Mouse (Mus musculus): ENCODE results near the gene Cfl2. TPM values are rescaled to one million over a fixed set of nuclear protein-coding genes. Genes with fewer than 3 reads are reported as not detected.
A peak's percentile ranks its signal among the peaks of the same experiment; 100 is the strongest.
"Not testable (repeated sequence)": the region's sequence is repeated elsewhere in the genome, so short reads cannot be mapped to it uniquely, and the experiment has no call there.

The Cfl2 gene
- 74.3 and 101 TPM in 2 replicates for polyA plus RNA-seq (2012; rRNA removed)

DNA sequence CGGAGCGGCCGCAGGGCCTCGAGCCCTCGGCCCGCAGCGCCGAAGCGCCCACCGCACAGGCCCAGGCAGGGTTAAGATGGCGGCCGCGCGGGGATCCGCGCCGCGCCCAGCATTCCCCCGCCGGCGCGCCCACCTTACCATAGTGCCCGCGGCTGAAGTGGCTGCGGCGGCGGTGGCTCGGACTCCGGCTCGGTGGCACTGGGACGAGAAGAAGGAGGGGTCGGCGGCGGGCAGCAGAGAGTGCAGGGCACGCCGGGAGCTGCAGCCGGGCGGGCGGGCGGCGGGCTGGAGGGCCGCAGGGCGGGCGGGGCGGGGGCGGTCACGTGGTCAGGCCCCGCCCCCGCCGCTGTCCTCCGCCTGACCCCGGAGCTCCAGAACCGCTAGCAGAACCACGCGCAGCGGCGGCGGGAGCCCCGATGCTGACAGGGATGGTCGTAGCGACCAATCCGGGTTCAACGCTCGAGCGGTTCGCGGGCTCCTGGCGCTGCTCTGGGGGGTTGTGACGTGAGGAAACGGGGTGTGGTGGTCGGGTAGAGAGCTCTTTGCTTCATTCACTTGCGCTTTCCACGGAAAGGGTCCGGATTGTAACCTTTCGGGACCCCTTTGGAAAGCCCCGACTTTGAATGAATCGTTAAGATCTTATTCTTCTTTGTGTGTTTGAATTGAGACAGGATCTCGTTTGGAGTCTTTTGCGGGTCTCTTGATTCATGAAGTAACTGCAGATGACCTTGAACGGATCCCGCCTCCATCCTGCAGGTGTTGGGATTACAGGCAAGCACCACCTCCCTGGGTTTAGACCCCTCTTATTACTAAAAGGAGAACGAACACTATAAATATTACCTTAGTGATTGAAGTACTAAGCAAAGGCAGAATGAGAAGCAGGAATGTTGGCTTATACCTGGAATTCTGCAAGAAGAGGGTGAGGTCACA, at the start of gene Cfl2:
TSS of gene Cfl2 (minus strand) at position 272 of the 930 bp plus-strand sequence.
- peak; percentile 94 for DNase-seq (ENCODE audit: low read depth)
- peak; percentile 44; the same call in 1 of the 2 replicates for TF ChIP-seq CTCF (IDR thresholded peaks at IDR 0.05; ENCODE audit: borderline replicate concordance, extremely low read depth, insufficient read depth, insufficient read length)
- TF ChIP-seq POLR2A (IDR thresholded peaks at IDR 0.05; ENCODE audit: borderline replicate concordance, extremely low read depth, insufficient read depth, insufficient read length, poor library complexity, severe bottlenecking) = peak; percentile 47

- no peak for DNase-seq (ENCODE audit: low read depth)
- TF ChIP-seq POLR2A (IDR thresholded peaks at IDR 0.05; ENCODE audit: borderline replicate concordance, extremely low read depth, insufficient read depth, insufficient read length, poor library complexity, severe bottlenecking) (no peak), CTCF (IDR thresholded peaks at IDR 0.05; ENCODE audit: borderline replicate concordance, extremely low read depth, insufficient read depth, insufficient read length) (no peak)
Measured at GRCm38 (mm10) chr12:54910387-54910786, 47.7 kb upstream of the Cfl2 start.

GRCm38 (mm10) chr12:54892559-54892958, 29.9 kb upstream of the Cfl2 start:
- DNase-seq (ENCODE audit: low read depth) = not testable (repeated sequence)

DNA sequence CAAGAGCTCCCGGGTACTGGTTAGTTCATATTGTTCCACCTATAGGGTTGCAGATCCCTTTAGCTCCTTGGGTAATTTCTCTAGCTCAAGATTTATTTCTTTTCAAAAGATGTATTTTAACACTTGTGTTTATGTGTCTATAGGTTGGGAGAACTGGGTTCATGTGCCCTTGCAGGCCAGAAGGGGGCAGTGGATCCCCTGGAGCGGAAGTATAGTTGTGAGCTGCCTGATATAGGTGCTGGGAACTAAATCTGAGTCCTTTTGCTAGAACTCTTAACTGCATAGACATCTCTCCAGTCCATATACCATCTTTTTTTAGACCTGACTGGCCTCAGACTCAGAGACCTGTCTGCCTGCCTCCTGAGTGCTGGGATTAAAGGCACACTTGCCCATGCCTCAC, 27.7 kb upstream of the Cfl2 start:
- DNase-seq (ENCODE audit: low read depth) = no peak
- TF ChIP-seq POLR2A (IDR thresholded peaks at IDR 0.05; ENCODE audit: borderline replicate concordance, extremely low read depth, insufficient read depth, insufficient read length, poor library complexity, severe bottlenecking) (no peak), CTCF (IDR thresholded peaks at IDR 0.05; ENCODE audit: borderline replicate concordance, extremely low read depth, insufficient read depth, insufficient read length) (peak; percentile 3; the same call in 1 of the 2 replicates)

DNA sequence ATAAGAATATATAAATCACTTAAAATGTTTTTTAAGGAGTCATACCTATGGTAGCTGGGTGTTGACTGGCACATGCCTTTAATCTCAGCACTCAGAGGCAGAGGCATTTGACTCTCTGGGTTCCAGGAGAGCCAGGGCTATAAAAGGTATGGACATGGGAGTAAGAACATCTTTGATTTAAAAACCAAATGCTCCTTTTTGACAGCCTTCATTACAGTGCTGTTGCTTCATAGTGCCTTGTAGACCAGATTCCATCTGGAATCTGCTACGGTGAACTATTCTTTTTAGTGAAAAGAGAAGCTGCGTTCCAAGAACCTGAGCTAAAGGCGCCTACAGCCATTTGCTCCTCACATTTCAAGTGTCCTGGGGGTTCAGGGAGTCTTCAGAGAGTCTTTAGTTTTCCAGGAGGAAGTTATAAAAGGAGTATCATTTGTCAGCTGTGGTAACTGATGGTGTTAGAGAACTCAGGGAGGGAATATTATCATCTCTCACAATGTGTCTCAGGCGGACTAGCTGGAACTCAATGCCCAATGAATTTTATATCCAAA, 25.0 kb upstream of the Cfl2 start:
- DNase-seq (ENCODE audit: low read depth) = no peak
- no peak for TF ChIP-seq POLR2A (IDR thresholded peaks at IDR 0.05; ENCODE audit: borderline replicate concordance, extremely low read depth, insufficient read depth, insufficient read length, poor library complexity, severe bottlenecking)
- TF ChIP-seq CTCF (IDR thresholded peaks at IDR 0.05; ENCODE audit: borderline replicate concordance, extremely low read depth, insufficient read depth, insufficient read length) = no peak

- peak; percentile 86 for DNase-seq (ENCODE audit: low read depth)
- TF ChIP-seq CTCF (IDR thresholded peaks at IDR 0.05; ENCODE audit: borderline replicate concordance, extremely low read depth, insufficient read depth, insufficient read length) (peak; percentile 66; the same call in 1 of the 2 replicates), POLR2A (IDR thresholded peaks at IDR 0.05; ENCODE audit: borderline replicate concordance, extremely low read depth, insufficient read depth, insufficient read length, poor library complexity, severe bottlenecking) (no peak)
Measured at GRCm38 (mm10) chr12:54879630-54880029, 17.0 kb upstream of the Cfl2 start.

DNA sequence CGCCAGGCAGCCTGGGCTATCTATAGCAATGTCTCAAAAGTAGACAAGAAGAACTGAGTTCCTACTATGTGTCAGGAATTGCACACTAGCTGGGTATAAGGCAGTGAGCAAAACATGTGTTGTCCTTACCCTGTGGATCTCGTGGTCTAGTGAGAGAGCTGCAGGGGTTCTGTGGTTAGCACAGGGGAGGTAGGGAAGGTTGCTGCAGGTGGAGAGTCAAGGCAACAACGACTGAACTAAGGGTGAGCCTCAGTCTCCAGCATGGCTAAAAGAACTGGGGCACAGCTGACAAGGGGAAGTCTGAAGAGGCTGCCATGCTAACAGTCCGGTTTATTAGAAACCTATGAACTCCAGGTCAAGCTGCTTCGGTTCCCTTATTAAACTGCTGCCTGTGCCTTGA, 16.5 kb upstream of the Cfl2 start:
- no peak for DNase-seq (ENCODE audit: low read depth)
- TF ChIP-seq POLR2A (IDR thresholded peaks at IDR 0.05; ENCODE audit: borderline replicate concordance, extremely low read depth, insufficient read depth, insufficient read length, poor library complexity, severe bottlenecking) (no peak), CTCF (IDR thresholded peaks at IDR 0.05; ENCODE audit: borderline replicate concordance, extremely low read depth, insufficient read depth, insufficient read length) (no peak)

GRCm38 (mm10) chr12:54877875-54878274, 15.2 kb upstream of the Cfl2 start:
- no peak for TF ChIP-seq CTCF (IDR thresholded peaks at IDR 0.05; ENCODE audit: borderline replicate concordance, extremely low read depth, insufficient read depth, insufficient read length)
- no peak for TF ChIP-seq POLR2A (IDR thresholded peaks at IDR 0.05; ENCODE audit: borderline replicate concordance, extremely low read depth, insufficient read depth, insufficient read length, poor library complexity, severe bottlenecking)
- DNase-seq (ENCODE audit: low read depth) = no peak

- peak; percentile 5 for DNase-seq (ENCODE audit: low read depth)
- TF ChIP-seq POLR2A (IDR thresholded peaks at IDR 0.05; ENCODE audit: borderline replicate concordance, extremely low read depth, insufficient read depth, insufficient read length, poor library complexity, severe bottlenecking) = no peak
- TF ChIP-seq CTCF (IDR thresholded peaks at IDR 0.05; ENCODE audit: borderline replicate concordance, extremely low read depth, insufficient read depth, insufficient read length) = no peak
Measured at GRCm38 (mm10) chr12:54876879-54877278, 14.2 kb upstream of the Cfl2 start.

DNA sequence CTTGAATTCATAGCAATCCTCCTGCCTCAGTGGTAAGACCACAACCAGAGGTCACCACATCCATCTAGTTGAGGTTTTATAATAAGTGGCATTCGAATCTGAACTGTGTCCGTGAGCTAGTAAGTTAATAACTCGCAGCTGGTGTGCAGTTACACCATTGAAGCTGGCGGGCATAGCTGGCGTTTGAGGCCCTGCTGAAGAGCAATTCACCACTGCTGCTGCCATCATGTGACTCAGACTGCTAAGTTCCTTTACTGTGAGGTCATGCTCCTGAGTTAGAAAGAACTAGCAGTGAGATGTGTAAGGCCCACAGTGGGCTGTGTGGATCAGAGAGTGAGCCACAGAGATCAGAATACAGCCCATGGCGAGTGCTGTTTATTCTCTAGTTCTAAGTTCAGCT, 12.0 kb upstream of the Cfl2 start:
- DNase-seq (ENCODE audit: low read depth) = peak; percentile 11
- no peak for TF ChIP-seq CTCF (IDR thresholded peaks at IDR 0.05; ENCODE audit: borderline replicate concordance, extremely low read depth, insufficient read depth, insufficient read length)
- no peak for TF ChIP-seq POLR2A (IDR thresholded peaks at IDR 0.05; ENCODE audit: borderline replicate concordance, extremely low read depth, insufficient read depth, insufficient read length, poor library complexity, severe bottlenecking)

DNA sequence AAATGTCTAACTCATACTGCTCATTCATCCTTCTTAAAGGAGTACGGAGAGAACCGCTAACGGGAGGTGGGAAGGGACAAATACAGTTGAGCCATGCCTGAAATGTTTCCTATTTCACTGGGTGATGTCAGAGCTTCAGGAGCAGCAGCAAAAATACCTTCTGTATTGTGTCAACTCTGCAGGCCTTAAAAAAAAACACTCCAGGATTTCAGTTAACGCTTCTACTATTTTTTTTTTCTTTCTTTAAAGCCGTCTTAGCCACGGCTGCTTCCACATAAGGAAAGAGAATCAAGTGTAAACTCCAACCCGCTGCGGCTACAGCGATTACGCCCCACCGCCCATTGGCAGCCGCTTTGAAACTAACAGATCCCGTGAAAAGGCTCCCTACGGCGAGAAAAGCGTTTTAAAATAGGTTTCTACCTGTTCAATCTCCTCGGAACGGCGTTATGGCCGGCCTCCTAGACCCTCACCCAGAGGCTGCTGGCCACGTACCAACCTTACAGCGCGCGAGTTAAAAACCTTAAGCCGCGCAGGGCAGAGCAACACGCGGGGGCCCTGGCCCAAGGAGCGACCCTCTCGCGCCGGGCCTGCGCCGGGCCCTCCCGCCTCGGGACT, 579 bp downstream of the Cfl2 start:
- 0 out of 2 replicates have a peak, but pooled peaks have one; percentile 17 for TF ChIP-seq POLR2A (IDR thresholded peaks at IDR 0.05; ENCODE audit: borderline replicate concordance, extremely low read depth, insufficient read depth, insufficient read length, poor library complexity, severe bottlenecking)
- no peak for TF ChIP-seq CTCF (IDR thresholded peaks at IDR 0.05; ENCODE audit: borderline replicate concordance, extremely low read depth, insufficient read depth, insufficient read length)
- peak; percentile 88 for DNase-seq (ENCODE audit: low read depth)

All from brain, embryonic 14.5 days (tissue).